Mouse (Mus musculus): Measurements from ENCODE around the gene Fyn. TPM values are rescaled to one million over a fixed set of nuclear protein-coding genes. Genes with fewer than 3 reads are reported as not detected.

The Fyn gene
- total and polyA plus RNA-seq, 3 experiments = 14.9 to 42.4 (median 19.9) TPM

- H3K27me3 ChIP-seq (replicated peaks) = no peaks in the 10 kb centered on the region
- H3K4me1 ChIP-seq (ENCODE audit: control insufficient read depth in 1 of 2, insufficient read depth in 2 of 2) = peaks cover 12 to 54% of the 10 kb centered on the region in 2 experiments
- peak overlapping the region; percentile 61 for H3K27ac ChIP-seq (ENCODE audit: insufficient read depth, low read depth)
- H3K9ac ChIP-seq (ENCODE audit: insufficient read depth, low read depth) = no peak overlapping the region
- peak; percentile 44; the same call in 1 of the 2 replicates for TF ChIP-seq ETS1 (conservative IDR thresholded peaks at IDR 0.05; ENCODE audit: low read depth, low read length)
- TF ChIP-seq USF2 (conservative IDR thresholded peaks at IDR 0.05; ENCODE audit: low read depth, low read length) = no peak
- peak; percentile 30; the same call in 1 of the 2 replicates for TF ChIP-seq USF1 (IDR thresholded peaks at IDR 0.05; ENCODE audit: low read depth, low read length)
- no peak for TF ChIP-seq CTCF (conservative IDR thresholded peaks at IDR 0.05 in 1 of 2, IDR thresholded peaks at IDR 0.05 in 1 of 2; ENCODE audit: low read depth in 2 of 2, low read length in 2 of 2)
- TF ChIP-seq EP300 (IDR thresholded peaks at IDR 0.05; ENCODE audit: low read length) = peak; percentile 63
- no peak for TF ChIP-seq CHD2 (IDR thresholded peaks at IDR 0.05; ENCODE audit: low read length)
- peak; percentile 21; the same call in 1 of the 2 replicates for TF ChIP-seq MAX (IDR thresholded peaks at IDR 0.05; ENCODE audit: low read length)
- TF ChIP-seq BHLHE40 (IDR thresholded peaks at IDR 0.05; ENCODE audit: low read depth, low read length) = 0 out of 2 replicates have a peak, but pooled peaks have one; percentile 19
- TF ChIP-seq UBTF (IDR thresholded peaks at IDR 0.05; ENCODE audit: low read depth, low read length) = no peak
- no peak for TF ChIP-seq NELFE (IDR thresholded peaks at IDR 0.05; ENCODE audit: low read depth, low read length)
- TF ChIP-seq MXI1 (IDR thresholded peaks at IDR 0.05; ENCODE audit: low read depth, low read length) = peak; percentile 28
- TF ChIP-seq RAD21 (IDR thresholded peaks at IDR 0.05; ENCODE audit: low read depth, low read length) = no peak
- TF ChIP-seq KAT2A (IDR thresholded peaks at IDR 0.05; ENCODE audit: insufficient replicate concordance, low read length) = no peak
- peak; percentile 51; the same call in 1 of the 2 replicates for TF ChIP-seq IRF4 (IDR thresholded peaks at IDR 0.05; ENCODE audit: low read depth, low read length)
- TF ChIP-seq MYC (IDR thresholded peaks at IDR 0.05; ENCODE audit: low read depth, low read length) = no peak
- TF ChIP-seq MEF2A (IDR thresholded peaks at IDR 0.05; ENCODE audit: borderline replicate concordance, low read depth, low read length) = 0 out of 2 replicates have a peak, but pooled peaks have one; percentile 10
- TF ChIP-seq SIN3A (IDR thresholded peaks at IDR 0.05; ENCODE audit: low read length) = 0 out of 2 replicates have a peak, but pooled peaks have one; percentile 32
- TF ChIP-seq ZNF384 (IDR thresholded peaks at IDR 0.05; ENCODE audit: low read depth, low read length) = 0 out of 2 replicates have a peak, but pooled peaks have one; percentile 8
- peak; percentile 41; the same call in 1 of the 2 replicates for TF ChIP-seq ELF1 (IDR thresholded peaks at IDR 0.05; ENCODE audit: low read depth, low read length)
- 0 out of 2 replicates have a peak, but pooled peaks have one; percentile 22 for TF ChIP-seq MAFK (IDR thresholded peaks at IDR 0.05; ENCODE audit: insufficient replicate concordance, low read length)
- DNase-seq (ENCODE audit: extremely low read depth) = peak; percentile 82
- peak overlapping the region; percentile 64 for H3K4me2 ChIP-seq (ENCODE audit: insufficient read depth, low read depth, poor library complexity, severe bottlenecking)
- in situ Hi-C loops (cut with MboI; ENCODE audit: low pct_ligation_motif_present, low pct_unique_long_range_greater_than_20kb, low sequenced_read_pairs) = no loop called here
- H3K9me3 ChIP-seq (replicated peaks; ENCODE audit: low read length) = no peaks in the 10 kb centered on the region
- H3K79me2 ChIP-seq (replicated peaks; ENCODE audit: control insufficient read depth, extremely low read depth, insufficient read depth, poor library complexity, severe bottlenecking) = no peaks in the 10 kb centered on the region; the same call in 1 of the 2 replicates
- dilution Hi-C loops (cut with MboI; ENCODE audit: extremely low pct_ligation_motif_present, extremely low pct_unique_long_range_greater_than_20kb, low sequenced_read_pairs) = no loop called here
- peaks cover 0 to 17% of the 10 kb centered on the region in 2 experiments for H3K36me3 ChIP-seq (replicated peaks in 1 of 2; ENCODE audit: control insufficient read depth in 1 of 2, insufficient read depth in 1 of 2, low read length in 1 of 2)
- H3K4me3 ChIP-seq (replicated peaks in 1 of 3; ENCODE audit: low read depth in 2 of 3, low read length in 2 of 3, poor library complexity in 1 of 3) = peak overlapping the region in 2 of 3 experiments; percentile 6 to 26
These were observed 44.4 kb downstream of the Fyn start for GRCm38 (mm10) chr10:39412826-39413620.
